Mouse (Mus musculus) testis, postnatal 10 days (tissue): ENCODE measurements around the gene Galns.

Source experiments
- DNase-seq: peaks from one replicate; pipeline ENCODE4 v3.0.0; 2021; ENCODE audit warnings: low spot score

Gene Galns

GRCm38 (mm10) chr8:122567361-122568108 lies 43.7 kb downstream of the Galns start, which contains the start of gene Cdt1:
TSS of gene Cdt1 (plus strand) at chr8:122568015.
- peak; percentile 95 for DNase-seq

- DNase-seq: no peak
These were observed 44.5 kb downstream of the Galns start for GRCm38 (mm10) chr8:122566766-122567165.

- DNase-seq: no peak
These were observed 46.6 kb downstream of the Galns start for GRCm38 (mm10) chr8:122564363-122565352.

GRCm38 (mm10) chr8:122561199-122561598 lies 50.1 kb downstream of the Galns start:
- DNase-seq: no peak

- DNase-seq: no peak
These were observed 52.5 kb downstream of the Galns start for GRCm38 (mm10) chr8:122558671-122559349.

GRCm38 (mm10) chr8:122557248-122558038 lies 53.8 kb downstream of the Galns start:
- DNase-seq: no peak

DNA sequence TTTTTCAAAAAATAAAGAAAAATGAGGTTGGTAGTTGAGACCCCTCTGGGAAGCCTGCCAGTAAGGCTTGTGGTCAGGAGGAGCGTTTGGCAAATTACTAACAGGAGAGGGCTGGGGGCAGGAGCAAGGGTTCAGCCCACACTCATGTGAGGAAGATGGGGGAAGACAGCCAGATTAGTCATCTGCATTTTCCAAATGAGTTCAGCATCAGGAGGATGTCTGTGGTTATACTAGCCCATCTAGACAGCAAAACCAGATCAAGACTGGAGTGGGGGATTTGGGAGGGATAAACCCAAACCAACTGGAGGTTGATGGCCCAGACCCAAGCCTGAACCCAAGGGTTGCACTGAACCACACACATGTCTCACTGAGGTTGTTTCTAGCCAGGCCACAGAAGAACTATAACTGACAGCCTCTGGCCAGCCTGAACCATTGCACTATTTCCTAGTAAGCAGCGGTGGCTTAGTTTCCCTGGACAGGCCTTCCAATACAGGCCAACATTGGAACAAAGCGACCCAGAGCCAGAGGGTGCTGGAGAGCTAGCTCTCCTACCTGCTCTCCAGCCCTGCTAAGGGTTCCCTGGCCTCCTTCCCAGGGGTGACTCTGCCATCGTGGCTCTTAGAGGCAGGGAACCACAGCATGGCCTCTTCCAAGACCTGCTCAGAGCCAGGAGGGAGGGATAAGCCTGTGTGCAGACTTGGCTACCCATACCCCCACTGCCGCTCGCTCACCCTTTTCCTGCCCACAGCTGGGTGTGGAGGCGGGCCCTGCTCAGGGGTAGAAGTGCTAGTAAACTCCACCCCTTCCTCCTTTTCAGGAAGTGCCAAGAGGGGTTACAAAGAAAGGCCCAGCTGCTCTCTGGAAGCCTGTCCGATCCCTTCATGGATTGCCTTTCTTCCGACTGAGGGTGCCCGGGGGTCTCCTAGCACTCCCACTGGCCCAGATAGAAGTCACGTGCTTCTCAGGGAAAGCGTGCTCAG lies 54.9 kb downstream of the Galns start:
- no peak for DNase-seq

DNA sequence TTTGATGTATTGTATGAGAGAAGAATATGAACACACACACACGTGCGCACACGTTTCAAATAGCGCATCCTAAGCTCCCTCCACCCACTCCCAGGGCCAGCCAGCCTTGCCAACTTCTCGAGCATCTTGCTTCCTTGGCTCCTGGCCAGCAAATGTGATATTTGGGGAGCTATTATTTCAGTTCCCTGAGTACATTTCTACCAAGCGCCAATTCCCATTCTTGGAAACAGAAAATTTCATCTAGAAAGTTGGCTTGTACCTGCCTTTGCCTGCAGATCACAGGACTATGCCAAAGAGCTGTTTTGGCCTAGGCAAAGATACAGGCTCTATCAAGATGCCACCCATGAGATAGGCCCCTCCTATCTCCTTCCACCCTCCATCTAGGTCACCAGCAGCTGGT lies 56.5 kb downstream of the Galns start:
- DNase-seq: no peak

DNA sequence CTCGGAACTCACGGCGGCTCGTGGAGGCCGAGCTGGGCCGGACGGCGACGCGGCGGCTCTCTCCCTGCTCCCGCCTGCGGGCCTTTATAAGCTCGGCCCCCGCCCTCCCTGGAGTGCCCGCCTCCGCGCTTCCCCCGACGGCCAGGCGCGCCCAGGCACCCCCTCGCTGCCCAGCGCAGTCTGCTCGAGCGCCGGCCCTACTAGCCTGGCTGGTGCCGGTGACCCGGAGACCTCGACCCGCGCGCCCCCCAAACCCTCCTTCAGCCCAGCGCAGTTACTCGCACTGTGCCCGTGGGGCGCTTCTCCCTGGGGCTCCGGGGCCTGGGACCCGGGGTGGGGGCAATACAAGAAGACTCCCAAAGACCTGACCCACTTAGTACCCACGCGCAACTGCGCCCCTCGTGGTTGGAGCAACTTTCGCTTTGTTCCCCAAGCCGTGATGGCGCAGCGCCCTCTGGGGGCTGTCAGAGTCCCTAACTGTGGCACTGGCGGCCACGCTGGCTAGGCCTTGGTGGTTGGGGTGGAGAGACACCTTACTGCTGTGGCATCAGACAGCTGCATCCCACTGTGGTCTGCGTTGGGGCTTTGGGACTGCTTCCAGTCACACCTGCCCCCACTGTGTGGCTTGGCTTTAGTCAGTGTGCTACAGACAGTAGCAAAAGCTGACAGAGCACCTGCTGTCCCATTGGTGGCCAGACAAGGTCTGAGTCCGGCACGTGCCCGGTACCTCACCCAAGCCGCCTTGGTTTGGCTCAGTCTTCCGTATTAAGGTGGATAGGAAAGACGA lies 59.8 kb downstream of the Galns start, which contains the start of gene Piezo1:
Gene Piezo1 (minus strand): TSS at position 65 of the 787 bp plus-strand sequence.
- peak; percentile 97 for DNase-seq

- no peak for DNase-seq
These were observed 60.3 kb downstream of the Galns start for GRCm38 (mm10) chr8:122550995-122551264.

DNA sequence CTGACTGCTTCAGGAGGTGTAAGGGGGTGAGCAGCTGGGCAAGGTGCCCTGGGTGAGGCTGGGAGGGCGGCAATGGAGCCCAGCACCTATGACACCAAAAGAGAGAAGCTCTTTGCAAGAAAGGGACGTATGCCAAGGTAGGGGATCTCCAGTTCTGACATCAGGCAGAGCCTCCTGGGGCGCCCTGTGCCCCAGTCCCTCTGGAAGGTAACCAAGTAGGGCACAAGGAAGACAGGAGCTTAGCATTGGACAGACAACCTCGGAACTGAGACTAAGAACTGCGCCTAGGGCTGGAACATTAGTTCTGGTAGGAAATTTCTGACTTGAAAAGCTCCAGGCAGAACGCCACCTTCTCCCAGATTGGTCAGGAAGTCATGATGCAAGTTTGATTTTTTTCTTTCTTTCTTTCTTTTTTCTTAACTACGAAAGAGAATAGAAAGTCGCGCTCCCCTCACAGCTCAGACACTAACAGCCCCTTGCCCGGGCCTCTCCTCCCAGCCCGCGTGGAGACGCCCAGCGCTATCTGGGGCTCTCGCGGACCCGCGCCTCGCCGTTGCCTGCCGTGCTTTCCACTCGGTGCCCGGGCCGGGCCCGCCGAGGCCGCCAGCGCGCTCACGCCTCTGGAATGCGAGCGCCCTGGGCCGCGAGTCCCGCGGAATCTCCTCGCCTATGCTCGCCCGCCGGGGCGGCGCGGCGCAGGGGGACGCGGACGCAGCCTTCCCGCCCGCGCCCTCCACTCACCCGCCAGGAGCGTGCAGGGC lies 60.8 kb downstream of the Galns start:
- DNase-seq: peak; percentile 79

- DNase-seq: no peak
These were observed 62.3 kb downstream of the Galns start for GRCm38 (mm10) chr8:122548891-122549439.

DNA sequence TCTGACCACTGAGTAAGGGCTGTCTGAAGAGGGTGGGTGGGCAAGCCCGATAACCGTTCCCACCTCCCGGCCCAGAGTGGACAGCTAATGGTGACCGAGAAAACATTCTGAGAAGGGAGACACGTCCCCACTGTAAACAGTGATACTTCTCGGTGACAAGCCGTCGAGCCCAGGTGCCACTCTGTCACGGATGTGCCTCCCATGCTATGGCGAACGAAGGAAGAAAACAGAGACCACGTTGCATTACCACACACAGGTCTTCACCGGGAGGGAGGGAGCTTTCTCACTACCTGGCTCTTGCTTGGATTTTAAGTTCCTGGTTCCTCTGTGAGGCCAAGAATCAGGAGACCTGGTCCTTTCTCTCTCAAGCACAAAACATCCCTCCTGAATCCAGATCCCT lies 62.9 kb downstream of the Galns start:
- DNase-seq: no peak

DNA sequence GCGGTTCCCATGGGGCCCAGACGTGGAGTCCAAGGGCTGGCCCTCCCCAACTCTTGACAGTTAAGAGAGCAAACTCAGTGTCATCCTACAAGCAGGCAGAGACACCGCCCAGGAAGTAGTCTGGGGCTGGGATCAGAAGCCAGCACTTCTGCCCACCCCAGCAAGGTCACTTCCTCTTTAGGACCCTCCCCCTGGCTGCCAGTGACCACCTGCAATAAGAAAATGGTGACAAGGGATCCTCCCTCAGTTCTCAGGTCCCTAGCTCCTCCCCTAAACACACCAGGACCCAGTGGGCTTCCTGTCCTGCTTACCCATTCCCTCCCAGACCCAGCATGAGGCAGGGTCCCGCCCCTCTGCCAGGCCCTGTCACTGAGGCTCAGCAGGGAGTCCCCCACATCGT lies 63.4 kb downstream of the Galns start:
- DNase-seq: no peak

GRCm38 (mm10) chr8:122546811-122547453 lies 64.3 kb downstream of the Galns start:
- no peak for DNase-seq

GRCm38 (mm10) chr8:122546066-122546755 lies 65.1 kb downstream of the Galns start:
- no peak for DNase-seq

DNA sequence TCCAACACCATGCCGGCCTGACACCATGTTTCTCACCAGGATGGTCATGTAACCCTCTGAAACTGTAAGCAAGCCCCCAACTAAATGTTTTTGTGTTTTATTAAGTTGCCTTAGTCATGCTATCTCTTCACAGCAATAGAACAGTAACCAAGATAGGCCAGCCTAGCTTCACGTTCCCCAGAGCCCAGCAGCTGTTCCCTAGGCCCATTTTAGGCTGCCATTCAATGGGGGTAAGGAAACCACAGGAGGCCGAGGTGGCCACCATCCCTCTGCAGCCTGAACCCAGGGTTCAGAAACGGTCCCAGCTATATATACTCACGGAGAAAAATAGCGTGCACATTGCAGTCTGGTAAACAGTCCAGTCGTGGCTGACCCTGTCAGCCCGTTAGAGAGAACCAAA lies 67.1 kb downstream of the Galns start:
- DNase-seq: no peak
